Mouse (Mus musculus): ENCODE results near the gene Hoxa11.

The Hoxa11 gene

DNA sequence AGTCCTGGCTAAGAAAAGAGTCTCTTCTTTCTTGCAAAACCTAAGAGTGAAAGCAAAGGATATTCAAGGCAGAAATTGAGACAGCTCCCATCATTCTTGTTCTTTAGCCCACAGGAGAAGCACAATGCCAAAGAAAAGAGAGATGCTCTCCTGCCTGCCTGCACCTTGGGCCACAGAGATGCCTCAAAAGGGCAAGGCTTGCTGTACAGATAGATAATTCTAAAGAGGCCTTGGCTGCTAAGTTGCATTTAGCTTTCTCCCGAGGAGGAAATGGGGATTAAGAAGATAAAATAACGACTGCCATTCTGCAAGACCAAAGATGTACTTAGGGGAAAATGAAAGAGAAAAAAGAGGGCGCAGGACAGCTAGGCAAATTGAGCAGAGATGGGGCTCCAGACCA is 1.3 kb upstream of the Hoxa11 start:
- no peak for DNase-seq

DNA sequence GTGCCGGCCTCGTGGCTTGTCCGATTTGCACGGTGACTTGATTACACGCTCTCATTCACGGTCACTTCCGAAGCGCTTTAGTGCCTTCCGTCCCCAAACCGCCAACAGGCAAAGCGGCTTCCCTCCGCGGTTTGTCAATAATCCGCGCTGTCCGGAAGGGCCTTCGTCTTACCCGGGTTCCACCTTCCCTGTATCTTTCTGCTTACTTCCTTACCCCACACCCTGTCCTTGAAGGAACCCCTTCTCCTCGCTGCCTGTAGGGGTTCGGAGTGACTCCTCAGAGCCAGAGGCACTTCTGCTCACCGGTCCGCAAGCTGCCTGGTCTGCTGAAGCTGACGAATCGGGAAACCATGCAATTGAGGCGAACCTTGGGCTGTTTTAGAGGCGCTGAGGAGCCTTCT is 793 bp upstream of the Hoxa11 start:
- peak; percentile 47 for DNase-seq

- DNase-seq: peak; percentile 64
These were observed 412 bp downstream of the Hoxa11 start for GRCm38 (mm10) chr6:52245040-52245756.

GRCm38 (mm10) chr6:52244471-52245039 is 1.1 kb downstream of the Hoxa11 start:
- no peak for DNase-seq

- peak; percentile 51 for DNase-seq
These were observed 1.9 kb downstream of the Hoxa11 start for GRCm38 (mm10) chr6:52243681-52244121.

DNA sequence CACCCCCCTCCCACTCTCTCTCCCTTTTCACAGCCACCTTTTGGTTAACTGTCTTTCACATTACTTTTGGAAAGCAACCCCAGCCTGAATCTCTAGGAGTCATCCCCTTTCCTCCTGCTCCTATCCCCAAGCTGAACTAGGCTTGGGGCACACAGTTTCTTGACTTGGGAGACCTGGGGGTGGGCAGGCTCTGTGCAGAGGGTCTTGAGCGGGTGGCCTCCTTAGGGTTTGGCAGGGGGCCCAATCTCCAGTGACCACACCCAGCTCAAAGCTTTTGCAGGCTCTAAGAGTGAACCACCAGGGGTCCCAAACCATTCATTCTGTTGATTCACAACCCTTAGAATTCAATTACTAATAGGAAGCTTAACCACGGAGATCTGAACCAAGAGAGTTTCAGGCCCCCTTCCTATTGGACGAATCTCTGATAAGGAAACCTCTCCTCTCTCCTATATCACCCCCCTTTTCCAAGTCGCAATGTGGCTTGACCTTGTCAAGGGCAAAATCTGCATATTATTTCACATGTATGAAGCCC is 2.7 kb downstream of the Hoxa11 start:
- DNase-seq: peak; percentile 21

DNA sequence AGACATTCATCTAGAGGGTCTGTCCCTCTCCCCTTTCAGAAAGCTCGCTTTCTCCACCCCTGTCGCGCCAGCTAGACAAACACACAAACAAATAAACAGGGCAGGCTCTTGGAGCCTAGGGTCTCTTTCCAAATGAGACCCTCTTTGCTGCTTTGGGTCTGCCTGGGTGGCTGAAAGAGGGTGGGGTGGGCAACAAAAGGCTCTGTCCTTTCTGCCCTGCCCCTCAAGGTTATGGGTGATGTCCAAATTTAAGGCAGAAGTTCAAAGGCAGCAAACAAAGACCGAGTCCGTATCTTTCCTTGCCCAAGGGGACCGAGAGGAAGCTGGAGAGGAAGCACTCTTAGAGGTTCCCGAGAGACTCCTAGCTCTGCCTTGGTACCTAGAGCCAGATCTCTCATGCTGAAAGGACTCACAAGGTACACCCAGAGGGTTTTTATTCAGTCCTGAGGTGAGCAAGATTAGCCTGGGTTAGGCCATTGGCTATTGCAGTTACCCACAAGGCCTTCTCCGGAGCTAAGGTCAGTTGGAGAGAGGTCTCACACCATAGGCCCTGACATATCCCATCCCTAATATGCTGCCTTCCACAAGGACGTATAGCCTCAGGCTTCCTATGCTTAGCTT is 4.5 kb downstream of the Hoxa11 start:
- peak; percentile 22 for DNase-seq

DNA sequence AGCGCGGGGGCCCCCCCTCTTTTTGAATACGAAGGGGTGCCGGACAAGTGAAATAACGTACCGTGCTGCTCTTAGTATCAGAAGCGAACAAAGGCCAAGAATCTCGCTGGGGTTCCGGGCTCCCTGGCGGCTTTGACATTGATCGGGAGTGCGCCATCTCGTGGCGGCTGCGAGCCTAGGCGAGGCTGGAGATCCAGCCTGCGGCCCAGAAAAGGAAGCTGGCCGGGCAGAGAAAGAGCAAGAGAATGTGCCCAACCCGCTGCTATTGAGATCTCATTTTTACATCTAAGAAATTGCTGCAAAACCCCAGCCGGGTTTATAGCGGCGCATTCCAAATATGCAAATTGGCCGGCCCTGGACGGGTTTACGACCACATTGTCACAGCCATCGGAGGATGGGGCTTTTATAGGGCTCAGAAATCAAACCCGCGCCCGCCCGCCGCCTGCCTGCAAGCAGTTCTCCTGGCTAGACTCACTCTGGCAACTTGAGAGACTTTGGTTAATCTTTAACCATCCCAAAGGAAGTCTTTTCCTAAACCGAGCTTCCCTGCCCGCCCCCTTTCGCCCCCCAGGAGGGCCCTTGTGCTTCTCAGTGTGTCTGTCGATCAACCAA is 5.1 kb downstream of the Hoxa11 start, which contains the start of gene Hoxa10:
Hoxa10 (minus strand) TSS at position 466 of the 612 bp plus-strand sequence.
- peak; percentile 96 for DNase-seq

DNA sequence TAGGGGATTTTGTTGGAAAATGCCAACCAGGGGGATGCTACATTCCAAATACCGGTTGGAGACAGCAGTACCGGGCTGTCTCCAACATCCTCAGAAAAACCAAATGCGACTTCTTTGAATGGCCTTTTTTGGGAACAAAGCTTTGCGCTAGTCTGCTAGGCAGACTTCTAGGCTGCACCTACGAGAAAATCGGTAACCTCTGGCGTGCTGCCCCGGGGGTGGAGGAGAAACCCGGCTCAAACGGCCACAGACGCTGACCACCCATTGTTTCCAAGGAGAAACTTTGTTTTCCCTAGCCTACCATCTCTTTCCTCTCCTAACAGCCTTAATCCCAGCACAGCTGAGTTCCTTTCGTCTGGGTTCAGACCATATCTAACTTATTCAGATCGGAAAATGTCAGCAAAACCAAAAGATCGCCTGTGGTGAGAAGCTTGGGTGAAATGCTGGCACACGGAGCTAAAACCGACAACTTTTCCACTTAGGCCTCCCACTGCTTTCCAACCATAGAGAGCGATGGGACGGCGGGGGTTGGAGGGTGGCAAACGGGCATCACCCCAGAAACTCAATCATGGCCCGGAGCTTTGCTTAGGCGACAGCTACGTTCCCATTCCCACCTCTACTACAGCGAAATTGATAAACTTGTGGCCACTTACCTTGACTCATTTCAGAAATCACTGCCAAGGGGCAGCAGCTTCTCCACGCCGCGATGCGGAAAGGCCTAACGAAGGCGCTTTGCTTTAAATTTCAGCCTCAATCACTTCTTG is 5.8 kb downstream of the Hoxa11 start:
- DNase-seq: peak; percentile 50

DNA sequence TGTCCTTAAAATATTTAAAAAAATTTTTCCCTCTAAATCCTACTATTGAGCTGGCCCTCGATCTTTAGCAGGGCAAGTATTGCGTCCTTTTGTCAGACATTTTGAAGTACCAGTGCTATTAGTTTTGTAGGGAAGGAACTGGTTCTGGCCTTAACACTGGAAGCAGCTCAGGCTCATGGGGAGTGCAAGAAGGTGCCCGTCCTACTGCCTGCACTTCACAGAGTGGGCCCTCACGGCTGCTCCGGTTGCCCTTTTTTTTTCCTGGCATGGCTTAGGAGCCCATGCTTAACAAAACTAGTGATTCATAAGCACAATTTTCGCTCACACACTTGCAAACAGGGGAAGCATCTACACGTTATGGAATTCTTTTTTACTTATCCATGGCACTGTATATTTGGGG is 6.6 kb downstream of the Hoxa11 start:
- DNase-seq: peak; percentile 34

- peak; percentile 35 for DNase-seq
These were observed 7.5 kb downstream of the Hoxa11 start for GRCm38 (mm10) chr6:52238155-52238545.

DNA sequence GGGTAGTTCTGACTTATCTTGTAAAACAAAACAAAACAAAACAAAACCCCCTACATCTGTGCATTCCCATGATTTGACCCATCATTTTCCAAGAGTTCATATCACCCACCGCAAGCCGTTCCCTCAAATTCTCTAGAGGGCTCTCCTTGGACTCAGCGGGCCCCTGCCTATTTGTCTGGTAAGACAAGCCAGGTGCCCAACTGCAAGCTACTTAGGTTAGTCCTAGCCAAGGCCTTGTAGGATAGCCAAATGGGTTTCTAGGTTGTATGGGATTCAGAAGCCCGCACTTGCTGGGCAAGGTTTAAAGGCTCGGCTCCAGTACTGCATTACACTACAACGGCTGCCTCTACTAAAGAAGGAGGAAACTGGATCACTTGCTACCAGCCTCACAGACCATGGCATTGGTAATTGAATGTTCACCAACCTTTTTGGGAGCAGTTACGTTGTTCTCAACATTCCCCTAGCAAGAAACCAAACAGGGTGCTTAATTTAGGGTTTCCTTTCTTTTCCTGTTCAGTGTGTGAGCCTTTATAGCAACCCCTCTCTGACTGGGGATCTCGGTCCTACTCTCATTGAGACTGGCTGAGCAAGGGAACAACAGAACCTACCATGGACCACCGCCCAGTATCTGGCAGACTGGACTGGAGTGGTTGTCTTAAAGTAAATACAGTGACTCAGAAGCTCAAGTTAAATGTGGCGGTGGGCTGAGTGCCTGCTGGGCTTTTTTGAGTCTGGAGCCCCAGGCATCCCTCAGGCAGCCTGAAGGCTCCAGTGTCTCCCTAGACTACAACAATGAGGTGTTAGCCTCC is 8.1 kb downstream of the Hoxa11 start:
- DNase-seq: peak; percentile 32

DNA sequence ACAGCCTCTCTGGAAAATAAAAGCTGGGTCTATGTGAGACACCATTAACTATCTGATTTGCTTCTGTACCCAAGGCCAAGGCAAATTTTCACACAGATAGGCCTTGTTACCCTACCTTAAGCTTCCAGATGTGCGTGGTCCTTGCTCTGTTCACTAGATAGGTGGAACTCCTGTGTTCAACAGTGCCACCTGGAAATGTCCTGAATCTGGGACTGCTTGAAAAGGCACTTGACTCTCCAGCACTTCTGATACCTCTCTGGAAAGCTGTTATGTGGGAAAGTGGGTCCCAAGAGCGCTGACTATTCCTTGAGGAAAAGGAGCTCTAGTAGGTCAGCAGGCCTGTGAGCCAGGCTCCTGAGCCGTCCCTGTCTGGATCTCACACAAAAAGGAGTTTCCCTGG is 8.8 kb downstream of the Hoxa11 start:
- peak; percentile 28 for DNase-seq

GRCm38 (mm10) chr6:52235866-52236265 is 9.7 kb downstream of the Hoxa11 start:
- peak; percentile 17 for DNase-seq

DNA sequence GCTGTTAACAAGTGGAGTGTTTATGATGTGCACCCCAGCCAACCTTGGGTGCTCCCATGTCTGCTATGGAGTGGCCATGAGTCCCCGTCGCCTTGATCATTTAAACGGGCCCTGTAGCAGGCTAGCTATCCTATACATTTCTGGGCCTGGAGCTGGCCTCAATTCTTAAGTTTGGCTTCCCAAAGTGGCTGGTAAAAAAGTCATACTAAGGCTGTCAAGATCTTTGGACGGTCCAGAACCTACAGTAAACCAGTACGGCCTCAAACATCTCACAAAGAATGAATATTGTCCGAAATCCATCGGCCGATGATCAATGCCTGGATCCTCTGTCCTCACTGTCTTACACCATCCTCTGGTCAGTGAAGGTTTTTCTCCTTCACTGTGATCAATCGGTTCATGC is 10.3 kb downstream of the Hoxa11 start:
- DNase-seq: no peak

DNA sequence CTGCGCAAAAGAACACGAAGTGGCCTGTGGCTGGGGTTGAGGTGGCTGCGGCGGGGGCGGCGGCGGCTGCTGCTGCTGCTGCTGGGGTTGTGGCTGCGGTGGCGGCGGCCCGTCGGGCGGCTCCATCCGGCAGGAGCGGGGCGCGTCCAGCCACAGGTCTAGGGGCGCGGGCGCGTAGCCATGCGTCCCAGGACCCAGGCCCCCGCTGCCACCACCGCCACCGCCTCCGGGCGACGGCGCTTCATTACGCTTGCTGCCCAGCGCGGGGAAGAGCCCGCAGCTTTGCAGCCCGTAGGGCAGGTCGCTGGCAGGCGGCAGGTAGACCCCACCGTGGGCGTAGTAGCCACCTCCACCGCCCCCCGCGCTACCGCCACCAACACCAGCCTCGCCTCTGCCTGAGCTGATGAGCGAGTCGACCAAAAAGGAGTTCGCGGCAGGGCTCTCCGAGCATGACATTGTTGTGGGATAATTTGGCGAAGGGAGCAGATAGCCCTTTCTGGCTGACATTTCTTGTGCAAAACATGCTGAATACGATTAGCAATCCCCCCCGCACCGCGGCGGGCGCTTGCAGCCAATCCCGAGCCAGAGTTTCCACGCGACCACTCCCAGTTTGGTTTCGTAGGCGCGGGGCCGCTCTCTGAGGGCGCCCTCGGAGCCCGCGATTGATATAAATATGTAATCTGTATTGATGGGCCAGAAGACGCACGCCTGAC is 11.0 kb downstream of the Hoxa11 start:
- peak; percentile 90 for DNase-seq

DNA sequence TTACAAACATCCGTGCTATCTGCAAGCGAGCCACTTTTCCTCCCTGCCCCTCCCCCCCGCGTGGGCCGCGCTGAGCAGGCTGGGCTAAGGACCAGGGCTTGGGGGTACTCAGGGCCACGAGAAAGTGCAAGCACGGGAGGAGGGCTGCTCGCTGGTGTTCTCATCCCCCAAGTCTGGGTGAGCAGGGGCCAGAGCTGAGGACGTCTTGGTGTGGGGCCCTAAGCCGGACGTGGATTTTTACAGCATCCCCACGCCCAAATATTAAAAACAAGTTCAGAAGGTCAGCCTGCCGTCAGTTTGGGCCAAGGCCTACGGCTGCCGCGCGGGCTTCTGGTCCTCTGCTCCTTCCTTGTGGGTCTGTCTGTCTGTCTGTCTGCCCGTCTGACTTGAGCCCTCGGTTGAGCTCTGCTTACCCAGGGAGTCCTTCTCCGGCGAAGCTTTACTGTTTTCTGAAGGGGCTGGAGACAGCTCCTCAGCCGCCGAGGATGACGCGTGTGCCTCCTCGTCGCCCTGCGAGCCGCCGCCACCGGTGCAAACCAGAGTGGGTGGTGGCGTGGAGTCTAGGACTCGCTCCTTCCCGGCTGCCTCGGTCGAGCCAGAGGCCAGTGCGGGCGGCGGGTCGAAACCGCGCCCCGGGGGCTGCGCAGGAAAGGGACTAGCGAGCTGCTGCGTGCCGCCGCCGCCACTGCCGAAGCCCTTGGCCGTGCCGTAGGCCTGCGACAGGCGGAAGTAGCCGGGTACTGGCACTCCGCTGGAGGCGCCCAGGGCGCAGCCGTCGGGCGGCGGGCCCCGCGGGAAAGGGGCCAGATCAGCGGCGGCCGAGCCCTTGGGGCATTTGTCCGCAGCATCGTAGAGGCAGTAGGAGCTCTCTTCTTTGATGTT is 11.8 kb downstream of the Hoxa11 start:
- peak; percentile 94 for DNase-seq

- no peak for DNase-seq
These were observed 12.5 kb downstream of the Hoxa11 start for GRCm38 (mm10) chr6:52232984-52233545.

- DNase-seq: peak; percentile 80
These were observed 13.0 kb downstream of the Hoxa11 start for GRCm38 (mm10) chr6:52232568-52232965.

Measured in kidney, postnatal 14 days (tissue).